Mouse (Mus musculus): Measurements from ENCODE around the gene Phlda2.

Gene Phlda2

DNA sequence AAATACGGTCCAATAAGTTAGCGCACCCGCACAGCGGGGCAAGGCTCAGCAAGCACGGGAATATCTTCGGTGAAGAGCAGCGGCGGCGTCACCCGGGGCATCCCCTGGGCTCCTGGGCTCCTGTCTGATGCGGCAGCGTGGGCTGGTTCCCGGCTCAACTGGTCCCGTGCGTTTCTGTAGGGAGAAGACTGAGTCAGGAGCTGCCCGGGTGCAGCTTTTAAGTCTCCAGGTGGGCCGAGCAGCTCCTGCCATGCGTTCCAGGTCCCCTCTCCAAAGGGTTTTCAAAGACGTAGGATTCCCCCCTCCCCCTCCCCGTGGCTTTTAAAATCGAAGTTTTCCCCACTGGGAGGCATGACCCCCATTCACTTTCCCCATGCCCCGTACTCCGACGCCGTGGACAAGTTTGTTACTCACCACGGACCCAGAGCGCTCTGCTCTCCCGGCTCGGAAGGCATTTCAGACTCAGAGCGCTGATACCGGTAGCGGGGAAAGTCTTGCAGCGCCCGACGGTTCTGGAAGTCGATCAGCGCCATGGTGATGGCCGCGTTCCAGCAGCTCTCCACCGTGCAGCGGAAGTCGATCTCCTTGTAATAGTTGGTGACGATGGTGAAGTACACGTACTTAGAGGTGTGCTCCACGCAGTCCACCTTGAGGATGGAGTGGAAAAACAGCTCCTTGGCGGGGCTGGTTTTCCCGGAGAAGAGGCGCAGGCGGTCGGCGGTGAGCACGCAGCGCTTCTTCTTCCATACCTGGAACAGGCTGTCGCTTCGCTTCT is 1.1 kb downstream of the Phlda2 start:
- peak; percentile 66 for DNase-seq

DNA sequence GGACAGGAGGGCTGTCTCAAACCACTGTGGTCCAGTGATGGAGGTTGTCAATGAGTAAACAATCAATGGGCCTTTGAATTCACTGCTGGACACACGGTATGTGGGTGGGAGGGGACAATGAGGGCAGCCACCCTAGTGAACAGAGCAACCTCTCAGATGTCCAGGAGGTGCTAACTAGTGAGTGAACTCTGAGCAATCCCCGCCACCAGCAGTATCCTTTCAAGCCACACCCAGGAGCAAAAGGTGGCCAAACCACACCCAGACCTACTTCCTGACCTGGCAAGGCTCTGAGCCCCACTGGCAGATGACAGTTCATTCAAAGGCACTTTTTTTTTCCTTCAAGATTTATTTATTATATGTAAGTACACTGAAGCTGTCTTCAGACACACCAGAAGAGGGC is 2.0 kb downstream of the Phlda2 start:
- DNase-seq: peak; percentile 92

DNA sequence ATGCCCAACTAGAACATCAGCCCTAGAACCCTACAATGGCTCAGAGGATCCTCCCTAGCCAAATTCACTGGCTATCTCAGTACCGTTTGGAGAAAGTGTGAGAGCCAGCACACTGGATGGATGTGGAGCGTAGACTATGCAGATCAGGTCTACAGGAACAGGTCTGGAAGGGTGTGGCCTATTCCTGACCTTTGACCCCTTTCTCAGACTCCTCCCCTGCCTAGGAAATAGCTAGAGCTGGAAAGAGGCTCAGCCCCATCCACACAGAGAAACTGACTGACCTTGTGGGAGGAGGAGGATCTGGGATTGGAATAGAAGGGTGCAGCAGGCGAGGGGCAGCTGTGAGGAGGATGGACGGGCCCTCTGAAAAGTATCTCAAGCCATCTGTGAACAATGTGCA is 4.4 kb downstream of the Phlda2 start:
- peak; percentile 74 for DNase-seq

DNA sequence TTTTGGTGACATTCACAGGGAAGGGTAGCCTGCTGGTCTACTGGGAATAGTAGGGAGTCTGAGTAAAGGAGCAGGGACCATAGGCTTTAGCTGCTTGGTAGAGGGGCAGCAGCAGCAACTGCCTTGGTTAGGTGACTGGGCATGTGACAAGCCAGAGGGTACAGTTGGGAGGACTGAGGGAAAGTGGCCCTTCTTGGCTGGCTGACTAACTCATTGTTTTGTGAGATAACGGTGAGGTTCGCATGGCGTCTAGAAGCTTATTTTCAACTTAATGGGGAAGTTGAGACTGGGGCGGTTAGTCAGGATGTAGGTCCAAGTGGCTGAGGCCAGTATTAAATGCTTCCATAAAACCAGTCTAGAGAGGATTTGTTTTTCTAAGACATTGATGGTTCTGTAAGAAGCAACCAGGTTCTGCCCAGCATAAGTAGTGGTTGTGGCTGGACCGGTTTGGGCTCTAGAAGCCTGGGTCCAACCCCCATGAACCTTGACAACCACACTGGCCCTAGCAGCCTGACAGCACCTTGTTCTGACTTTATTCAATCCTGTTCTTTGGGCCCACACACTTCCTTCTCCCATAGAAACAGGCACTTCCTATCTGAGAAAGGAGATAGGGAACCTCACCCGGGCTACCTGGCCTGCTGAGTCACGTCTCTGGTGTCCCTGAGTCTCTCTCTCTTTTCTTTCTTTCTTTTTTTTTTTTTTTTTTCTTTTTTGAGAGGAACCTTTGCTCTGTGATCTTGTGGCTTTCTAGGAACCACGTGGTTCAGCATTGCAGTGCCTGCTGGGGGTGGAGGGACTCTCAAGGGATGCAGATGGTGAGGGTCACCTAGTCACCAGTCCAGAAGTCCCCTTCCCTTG is 7.6 kb downstream of the Phlda2 start:
- no peak for DNase-seq

DNA sequence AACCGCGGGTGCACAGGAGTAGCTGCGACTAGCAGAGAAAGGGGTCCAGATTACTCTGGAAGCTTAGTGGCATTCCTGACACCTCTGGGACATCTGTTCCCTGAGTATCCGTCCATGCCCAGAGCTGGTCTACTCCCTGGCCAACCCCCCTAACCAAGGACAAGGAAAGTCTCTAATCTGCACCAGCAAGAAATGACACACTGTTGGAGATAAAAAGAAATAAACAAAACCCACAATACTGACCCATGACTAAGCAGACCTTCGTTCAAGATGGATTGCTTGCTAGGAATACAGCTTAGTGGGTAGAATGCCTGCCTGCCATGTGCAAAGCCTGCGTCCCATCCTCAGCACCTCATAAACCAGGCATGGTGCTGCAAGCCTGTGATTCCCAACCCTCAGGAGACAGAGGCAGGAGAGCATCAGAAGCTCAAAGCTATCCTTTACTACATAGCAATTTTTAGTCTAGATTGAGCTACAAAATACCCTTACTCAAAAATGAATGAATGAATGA is 9.3 kb downstream of the Phlda2 start:
- no peak for DNase-seq

DNA sequence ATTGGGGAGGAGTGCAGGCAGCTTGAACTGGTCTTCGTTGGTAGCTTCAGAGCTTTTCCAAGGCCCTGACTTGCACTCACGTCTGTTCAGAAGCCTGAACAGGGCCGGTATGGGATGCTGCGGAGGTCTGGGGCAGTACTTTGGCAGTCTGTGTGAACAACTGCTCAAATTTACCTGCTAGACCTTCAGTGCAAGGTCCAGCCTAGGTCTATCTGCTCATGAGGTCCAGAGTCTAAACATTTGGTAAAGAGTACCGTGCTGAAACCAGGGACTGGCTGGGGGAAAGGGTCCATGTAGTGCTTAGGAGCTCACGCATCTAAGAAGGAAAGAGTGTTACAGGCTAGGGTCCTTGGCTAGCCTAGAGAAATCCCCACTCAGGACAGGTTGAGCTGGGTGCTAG is 13.2 kb downstream of the Phlda2 start:
- DNase-seq: peak; percentile 55

DNA sequence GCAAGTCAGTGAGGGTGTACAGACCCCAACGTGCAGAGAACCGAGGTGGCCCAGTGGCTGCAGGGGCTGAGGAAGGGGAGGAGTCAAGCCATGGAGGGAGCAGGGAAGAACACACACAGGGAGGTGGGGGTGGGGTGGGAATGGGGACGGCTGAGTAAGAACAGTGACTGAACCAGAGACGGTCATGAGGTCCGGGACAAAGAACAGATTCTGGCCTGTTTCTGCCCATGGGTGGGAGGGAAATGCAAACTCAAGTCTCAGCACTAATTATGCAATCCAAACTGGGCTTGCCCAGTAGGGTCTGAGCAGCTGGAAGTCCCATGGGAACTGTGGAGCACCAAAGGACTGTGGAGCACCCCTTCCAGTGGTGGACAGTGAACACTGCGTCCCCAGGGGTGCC is 20.4 kb downstream of the Phlda2 start:
- peak; percentile 66 for DNase-seq

DNA sequence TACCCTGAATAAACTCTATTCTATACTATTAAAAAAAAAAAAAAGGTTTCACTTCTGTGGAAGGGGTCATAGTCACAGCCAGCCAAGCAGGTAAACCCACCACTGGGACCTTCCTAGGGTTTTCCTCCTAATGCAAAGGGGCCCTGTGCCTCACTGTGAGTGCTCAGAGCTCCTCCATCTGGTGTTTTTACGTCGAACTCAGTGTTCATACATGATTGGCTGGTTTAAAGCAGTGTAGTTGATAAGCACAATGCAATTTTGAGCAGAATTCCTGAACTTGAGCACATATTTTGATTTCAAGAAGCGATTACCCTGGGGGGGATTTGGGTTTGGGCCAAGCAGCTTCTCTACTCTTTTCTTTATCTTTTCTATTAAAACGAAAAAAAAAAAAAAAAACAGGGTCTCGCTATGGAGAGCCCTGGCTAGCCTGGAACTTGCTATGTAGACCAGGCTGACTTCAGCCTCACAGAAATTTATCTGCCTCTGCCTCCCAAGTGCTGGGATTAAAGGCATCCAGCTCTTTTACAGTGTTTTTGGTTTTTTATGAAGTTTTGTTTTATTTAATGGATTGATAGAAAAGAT is 21.1 kb downstream of the Phlda2 start:
- DNase-seq: no peak

DNA sequence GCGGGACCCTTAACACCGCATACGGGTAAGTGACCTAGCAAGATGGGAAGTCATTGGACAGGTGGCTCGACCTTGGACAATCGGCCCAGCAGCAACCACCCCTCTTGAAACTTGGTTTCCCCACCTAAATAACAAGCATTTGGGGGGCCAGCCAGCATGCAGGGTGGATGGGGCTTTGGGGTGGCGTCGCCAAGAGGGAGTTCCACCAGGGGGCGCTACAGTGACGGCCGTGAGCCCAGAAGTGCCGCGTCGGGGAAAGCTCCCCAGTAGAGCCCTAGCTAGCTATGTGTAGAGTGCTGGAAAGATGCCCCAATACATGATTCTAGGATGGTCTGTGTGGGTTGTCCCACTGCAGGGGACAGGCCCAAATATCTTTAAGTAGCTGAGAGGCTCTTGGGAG is 22.5 kb downstream of the Phlda2 start:
- DNase-seq: peak; percentile 69

DNA sequence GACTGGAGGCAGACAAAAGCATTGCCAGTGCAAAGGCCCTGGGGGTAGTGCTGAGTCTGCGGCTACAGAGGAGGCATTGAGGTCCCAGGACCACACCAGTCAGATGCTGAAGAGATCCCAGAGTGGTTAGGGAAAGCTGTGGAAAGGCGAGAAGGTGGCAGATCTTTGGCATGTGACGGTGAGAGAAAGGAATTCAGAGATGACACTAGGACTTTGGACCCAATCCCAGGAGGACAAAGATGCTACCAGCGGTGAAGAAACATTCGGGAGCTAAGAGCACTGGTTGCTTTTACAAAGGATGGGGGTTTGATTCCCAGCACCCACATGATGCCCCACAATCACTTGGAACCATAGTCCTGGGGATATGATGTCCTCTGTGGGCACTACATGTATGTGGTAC is 25.1 kb downstream of the Phlda2 start:
- peak; percentile 66 for DNase-seq

DNA sequence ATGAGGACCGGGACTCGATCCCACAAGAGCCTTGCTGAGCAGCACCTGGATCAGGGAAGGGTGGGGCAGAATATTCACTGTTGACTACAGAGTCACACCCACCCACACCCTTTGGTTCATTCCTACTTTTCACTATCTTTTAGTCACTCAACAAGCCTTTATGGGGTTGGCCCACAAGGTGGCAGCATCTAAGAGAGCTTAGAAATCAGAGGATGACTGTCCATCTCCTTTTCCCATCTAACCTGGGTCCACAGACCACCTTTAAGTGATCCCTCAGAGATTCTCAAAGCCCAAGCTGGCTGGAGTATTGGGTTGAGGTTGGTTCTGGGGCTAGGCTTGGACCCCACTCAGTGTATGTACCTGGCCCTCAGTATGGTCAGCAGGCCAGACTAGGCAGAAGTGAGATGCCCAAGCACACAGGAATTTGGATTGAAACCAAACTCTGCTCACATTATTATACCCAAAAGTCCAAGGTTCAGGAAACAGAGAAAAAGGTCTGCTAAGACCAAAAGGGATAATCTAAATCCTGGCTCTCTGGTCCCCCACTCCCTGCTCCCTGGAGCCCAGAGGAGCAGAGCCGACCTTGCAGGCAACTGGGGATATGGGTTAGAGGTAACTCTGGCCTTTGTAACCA is 26.1 kb downstream of the Phlda2 start:
- peak; percentile 77 for DNase-seq

DNA sequence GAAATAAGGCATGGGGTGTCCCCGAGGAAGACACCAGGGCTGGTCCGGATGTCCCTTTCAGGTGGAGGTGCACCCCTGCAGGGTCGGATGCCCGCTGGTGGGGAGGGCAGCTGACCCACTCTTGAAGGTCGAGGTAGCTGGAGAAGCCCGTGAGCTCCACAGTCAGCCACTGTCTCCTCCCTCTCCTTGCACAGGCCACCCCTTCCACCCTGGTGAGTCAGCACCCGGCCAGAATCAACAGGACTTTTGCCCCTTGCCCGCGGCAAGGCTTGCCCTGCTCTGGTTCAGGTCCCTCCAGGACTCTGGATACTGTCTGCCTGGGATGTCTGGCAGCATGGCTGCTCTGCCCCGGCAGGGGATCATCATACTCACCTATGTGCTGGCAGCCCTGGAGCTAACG is 27.1 kb downstream of the Phlda2 start:
- DNase-seq: peak; percentile 92

DNA sequence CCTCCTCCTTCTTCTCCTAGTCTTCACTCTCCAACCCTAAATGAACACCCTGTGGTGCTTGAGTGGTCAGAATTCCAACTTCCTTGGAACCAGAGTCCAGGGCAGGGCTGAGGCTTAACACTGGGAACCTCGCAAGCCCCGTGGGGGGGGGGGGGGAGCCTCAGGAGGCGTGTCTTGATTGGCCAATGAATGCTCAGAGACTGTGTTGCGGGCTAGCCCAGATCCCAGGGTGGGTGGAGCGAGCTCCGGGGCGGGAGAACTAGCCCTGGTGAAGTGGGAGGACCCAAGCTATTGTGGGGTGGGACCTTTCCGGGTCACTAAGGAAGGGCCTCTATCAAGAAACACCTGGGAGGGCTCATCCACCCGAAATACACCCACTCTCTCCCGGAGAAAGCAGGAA is 28.1 kb downstream of the Phlda2 start:
- peak; percentile 83 for DNase-seq

DNA sequence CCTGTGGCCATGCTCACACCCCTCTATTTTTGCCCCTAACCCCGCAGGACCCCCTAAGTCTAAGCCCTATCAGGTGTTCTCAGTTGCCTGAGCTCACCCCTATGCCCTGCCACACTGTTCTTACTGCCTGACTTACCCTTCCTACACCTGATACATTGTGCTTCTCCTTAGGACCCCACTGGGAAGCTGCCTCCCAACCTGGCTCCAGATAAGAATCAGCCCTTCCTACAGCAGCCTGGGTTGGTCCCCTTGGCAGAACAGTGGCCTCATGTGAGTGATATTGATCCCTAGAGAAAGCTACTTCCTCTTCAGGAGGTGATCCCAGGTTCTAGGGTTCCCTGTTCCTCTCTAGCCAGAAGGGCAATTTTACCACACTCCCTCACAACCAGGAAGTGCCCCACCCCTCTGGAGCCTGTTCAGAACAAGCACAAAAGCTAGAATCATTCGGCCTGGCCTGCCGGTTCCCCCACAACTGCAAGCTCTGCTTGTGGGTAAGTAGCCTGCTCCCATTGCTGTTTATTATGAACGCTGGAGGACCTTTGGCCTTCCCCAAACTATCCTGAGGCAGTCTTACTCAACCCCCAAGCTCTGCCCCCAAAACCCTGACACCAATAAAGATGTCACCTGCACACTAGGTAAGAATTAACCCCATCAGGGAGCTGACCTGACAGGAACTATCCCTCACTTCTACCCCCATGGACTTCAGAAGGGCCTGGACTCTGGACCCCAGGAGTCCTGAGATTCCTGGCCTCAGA is 29.4 kb downstream of the Phlda2 start, which contains the start of gene Slc22a18:
Gene Slc22a18, plus strand, starts transcription at position 390 of the 755 bp plus-strand sequence.
- peak; percentile 90 for DNase-seq

DNA sequence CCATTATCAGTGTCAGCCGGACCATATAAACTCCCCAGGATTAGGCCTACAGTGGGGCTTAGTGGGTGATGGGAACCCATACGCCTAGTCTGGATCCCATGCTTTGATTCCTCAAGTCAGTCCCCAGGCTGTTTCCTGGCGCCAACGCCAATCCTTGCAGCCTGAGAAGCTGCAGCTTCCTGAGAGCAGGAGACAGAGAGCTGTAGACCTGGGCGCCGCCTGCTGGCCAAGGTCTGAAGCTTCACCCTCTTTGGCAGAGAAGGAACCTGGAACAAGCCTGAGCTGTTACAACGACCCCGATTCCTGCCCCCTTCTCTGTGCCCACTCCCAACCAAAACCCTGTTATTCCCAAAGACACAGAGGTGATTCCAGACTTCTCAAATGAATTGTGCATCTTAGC is 33.0 kb downstream of the Phlda2 start:
- DNase-seq: peak; percentile 73

DNA sequence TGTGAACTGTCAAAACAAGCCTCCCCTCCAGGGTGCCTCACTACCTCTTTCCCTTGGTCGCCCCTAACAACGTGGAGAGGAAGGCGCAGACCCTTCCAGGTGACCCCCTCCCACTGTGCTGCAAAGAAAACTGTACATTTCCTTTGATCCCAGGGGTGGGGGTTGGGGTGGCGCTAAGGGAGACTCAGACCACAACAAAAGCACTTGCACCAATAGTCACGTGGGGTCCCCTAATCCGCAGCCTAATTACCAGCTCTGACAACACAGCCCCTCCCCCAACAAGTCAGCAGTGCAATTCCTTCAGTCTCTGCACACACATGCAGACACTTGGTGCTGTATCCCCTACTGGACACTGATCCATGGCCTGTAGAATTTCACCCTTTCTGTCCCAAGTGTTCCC is 35.2 kb downstream of the Phlda2 start:
- DNase-seq: no peak

DNA sequence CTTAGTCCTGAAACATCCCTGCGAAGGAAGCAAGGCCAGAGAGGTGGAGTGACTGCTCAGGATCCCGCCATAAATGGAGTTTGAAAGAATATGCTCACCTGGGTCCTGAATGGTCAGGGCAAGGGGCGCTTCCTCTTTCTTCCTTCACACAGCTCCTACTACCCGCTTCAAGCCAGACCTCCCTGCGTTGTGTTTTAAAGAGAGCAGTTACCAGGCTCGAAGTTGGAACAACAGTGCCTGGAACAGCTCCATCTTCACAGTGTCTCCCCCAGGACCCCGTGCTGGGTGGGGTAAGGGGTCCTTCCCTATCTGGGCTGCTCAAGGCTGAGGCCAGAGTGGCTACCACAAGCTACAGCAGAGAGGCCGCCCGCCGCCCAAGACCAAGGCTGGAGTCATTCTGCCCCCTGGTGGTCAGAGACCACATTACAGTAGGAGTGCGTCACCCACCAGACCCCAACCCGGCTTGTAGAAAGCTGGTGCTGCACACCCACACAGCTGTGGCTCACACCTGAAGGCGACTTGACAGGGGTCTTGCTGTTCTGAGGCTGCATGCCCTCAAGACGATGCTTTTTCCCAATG is 36.8 kb downstream of the Phlda2 start:
- DNase-seq: peak; percentile 79

DNA sequence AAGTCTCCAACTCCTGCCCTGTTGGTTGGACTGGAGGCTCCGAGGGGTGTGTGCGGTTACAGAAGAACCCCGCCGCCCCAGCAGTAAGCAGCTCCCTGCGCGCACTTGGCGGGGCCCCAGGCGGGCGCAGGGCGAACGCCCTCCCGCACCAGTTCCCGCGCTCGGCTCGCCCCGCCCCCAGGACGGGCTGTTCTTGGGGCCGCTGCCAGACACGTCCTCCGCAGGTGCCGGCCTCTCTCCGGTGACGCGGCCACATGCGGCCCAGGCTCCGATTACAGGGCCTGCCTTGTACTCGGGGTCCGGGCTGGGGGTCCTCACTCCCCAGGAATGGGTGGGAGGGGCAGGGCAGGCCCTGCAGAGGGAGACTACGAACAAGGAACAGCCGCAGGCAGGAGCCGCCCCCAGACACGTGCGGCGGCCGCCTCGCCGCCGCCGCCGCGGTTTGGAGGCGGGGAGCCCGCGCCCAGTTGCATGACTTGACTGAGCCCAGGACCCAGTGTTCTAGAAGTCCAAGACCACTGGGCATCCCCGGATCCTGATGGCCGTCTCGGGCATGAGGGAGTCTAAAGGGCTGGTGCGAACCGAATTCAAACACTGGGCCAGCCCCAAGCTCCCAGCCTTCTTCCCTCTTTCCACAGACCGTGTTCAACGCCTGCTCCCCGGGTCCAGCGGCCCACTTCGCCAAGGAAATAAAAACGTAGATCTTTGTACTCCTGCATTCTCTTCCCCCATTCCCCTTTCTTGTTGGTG is 38.0 kb downstream of the Phlda2 start:
- DNase-seq: no peak

DNA sequence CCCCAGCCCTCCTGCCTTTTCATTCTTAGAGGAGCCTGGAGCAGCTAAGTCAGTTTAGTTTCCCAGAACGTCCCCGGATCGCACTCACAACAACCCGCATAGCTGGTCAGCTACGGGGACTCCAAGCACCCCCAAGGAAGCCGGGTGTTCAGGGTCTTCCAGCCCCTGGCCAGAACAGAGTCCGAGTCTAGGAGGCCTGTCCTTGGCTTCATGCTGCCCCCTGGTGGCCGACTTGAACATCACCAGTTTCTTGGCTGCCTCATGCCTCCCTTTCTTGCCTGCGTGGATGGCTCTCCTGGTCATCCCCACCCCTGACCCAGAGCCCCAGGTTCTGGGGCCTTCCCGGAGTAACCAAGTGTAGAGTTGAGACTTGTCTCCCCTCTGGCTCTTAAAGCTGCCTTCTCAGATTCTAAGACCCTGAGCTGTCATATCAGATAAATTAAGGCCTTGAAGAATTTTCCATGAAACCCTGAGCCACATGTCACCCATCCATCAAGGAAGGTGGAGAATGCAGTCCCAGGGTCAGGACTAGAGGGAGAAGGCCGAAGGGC is 39.0 kb downstream of the Phlda2 start:
- peak; percentile 68 for DNase-seq

DNA sequence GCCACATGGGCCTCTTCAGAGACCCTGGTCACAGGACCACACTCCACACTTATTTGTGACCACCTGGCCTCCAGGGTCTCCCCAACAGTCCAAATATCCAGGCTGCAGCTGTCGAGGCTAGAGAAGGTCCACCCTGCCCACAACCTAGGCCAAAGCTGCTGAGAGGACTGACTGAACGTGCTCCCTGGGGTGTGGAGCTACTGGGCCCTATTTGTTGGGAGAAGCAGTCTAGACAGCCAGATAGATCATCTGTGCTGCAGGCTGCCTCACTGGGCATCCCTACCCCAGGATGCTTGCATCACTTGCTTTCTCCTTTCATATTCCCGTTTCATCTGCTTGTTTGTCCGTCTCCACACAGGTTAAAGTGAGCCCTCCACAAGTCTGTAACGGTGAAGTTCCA is 40.4 kb downstream of the Phlda2 start:
- DNase-seq: no peak

DNA sequence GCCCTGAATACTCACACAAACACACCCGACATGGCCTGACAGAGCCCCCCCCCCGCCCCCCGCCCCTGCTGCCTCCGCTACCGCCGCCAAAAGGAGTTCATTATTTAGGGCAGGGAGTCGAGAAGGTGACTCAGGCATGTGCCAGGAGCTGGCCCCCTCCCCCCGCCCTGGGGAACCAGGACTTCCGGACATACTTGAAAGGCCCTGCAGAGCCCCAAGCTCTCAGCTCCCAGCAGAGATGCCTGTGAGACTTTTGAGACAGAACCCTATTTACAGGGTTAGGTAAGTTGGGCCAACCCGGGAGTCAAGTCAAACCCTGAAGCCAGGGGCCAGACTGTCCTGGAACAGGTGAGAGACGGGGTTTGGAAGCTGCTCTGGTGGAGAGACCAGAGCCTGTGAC is 41.0 kb downstream of the Phlda2 start:
- no peak for DNase-seq
